Mouse (Mus musculus): Measurements from ENCODE around the gene Rnf149. TPM values are rescaled to one million over a fixed set of nuclear protein-coding genes. Genes with fewer than 3 reads are reported as not detected.

The Rnf149 gene
- polyA plus RNA-seq, 1 experiment from 2014 or later = 30.3 TPM

DNA sequence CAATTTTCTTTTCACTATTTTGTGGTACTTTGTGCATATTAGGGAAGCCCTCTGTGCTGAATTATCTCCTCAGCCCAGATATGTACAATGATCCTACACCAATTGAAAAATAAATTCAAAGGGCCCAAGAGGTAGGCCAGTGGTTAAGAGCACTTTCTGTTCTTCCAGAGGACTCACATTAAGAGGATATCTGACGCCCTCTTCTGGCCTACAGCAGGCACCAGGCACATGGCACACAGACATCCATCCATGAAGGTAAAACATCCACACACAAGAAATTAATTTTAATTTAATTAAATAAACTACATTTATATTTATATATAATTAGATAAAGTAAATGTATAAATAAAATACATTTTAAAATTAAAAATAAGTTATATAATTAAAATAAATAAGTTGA lies 72.9 kb downstream of the Rnf149 start:
- H3K9ac ChIP-seq (replicated peaks; ENCODE audit: low read depth, low read length) = no peak overlapping the region
- H3K4me1 ChIP-seq (ENCODE audit: control insufficient read depth, insufficient read depth, low read length) = no peaks in the 10 kb centered on the region
- H3K4me3 ChIP-seq (ENCODE audit: low read depth, low read length) = no peak overlapping the region
- H3K9me3 ChIP-seq (ENCODE audit: control insufficient read depth, low read length) = no peaks in the 10 kb centered on the region
- H3K4me2 ChIP-seq (ENCODE audit: low read depth, low read length) = no peak overlapping the region
- no peaks in the 10 kb centered on the region for H3K27me3 ChIP-seq (ENCODE audit: control insufficient read depth, insufficient read depth, low read length)
- no peak for ATAC-seq (ENCODE audit: low read depth)
- no peaks in the 10 kb centered on the region for H3K36me3 ChIP-seq (ENCODE audit: control insufficient read depth, insufficient read depth, low read length)
- no peak overlapping the region for H3K27ac ChIP-seq (ENCODE audit: low read depth, low read length)
- WGBS = 8% methylated on average over 1 of the region's 1 CpGs

DNA sequence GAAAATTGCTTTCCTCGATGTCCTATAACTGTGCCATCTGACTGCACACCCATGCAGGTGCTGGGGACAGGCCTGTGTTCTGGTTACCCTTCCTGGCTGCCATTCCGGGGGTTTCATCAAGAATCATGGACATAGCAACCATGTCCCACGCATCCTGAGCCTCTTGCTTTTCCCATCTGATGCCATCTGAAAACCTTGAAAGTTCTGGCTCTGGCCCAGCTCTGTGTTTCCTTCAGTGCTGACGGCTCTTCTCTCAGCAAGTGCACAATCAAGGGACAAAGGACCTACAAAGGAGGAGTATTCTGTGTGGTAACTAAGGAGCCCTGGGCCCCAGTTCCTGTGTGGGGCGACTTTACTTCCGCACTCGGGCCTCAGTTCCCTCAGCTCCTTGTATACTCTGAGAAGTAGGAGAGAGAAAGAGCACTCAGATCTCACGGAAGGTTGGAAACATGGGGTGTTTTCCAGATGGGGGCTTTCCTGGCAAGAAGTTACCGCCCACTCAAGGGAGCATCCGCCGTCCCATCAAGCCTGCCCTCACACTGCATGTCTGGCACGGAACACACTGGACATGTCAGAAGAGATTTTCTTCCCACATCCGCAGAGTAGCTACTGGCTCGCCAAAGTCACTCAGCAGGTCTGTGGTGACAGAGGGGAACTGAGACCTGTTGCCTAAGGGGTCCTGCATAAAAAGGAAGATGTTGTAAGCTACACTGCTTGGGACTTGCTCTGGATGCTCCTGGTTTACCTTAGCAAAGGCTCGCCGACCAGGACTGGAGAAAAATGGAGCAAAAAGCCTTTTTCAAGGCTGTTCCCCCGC lies 74.2 kb downstream of the Rnf149 start:
- no peak for ATAC-seq (ENCODE audit: low read depth)
- Histone ChIP-seq H3K27ac (ENCODE audit: low read depth, low read length) (no peak overlapping the region), H3K27me3 (ENCODE audit: control insufficient read depth, insufficient read depth, low read length) (no peaks in the 10 kb centered on the region), H3K4me2 (ENCODE audit: low read depth, low read length) (no peak overlapping the region), H3K9me3 (ENCODE audit: control insufficient read depth, low read length) (no peaks in the 10 kb centered on the region), H3K4me1 (ENCODE audit: control insufficient read depth, insufficient read depth, low read length) (no peaks in the 10 kb centered on the region), H3K36me3 (ENCODE audit: control insufficient read depth, insufficient read depth, low read length) (no peaks in the 10 kb centered on the region), H3K9ac (replicated peaks; ENCODE audit: low read depth, low read length) (no peak overlapping the region), H3K4me3 (ENCODE audit: low read depth, low read length) (no peak overlapping the region)
- WGBS = 82% methylated on average over 17 of the region's 17 CpGs

Other genes starting within 250 kb of the Rnf149 start
- gene Rpl31, start 209.6 kb downstream of the Rnf149 start, polyA plus RNA-seq (2014; fragmentation: Nextera tagmentation; extraction: Ambion mirVana) = 385 TPM in 2 replicates
- gene Tbc1d8, start 98.7 kb downstream of the Rnf149 start, polyA plus RNA-seq (2014; fragmentation: Nextera tagmentation; extraction: Ambion mirVana) = 10.3 and 12.6 TPM in 2 replicates
- gene Cnot11, start 42.4 kb downstream of the Rnf149 start, polyA plus RNA-seq (2014; fragmentation: Nextera tagmentation; extraction: Ambion mirVana) = 17.1 and 19.9 TPM in 2 replicates
- 8.2 and 10.6 TPM in 2 replicates for gene Creg2, start 74.1 kb upstream of the Rnf149 start, polyA plus RNA-seq (2014; fragmentation: Nextera tagmentation; extraction: Ambion mirVana)
- gene Rfx8, start 143.6 kb upstream of the Rnf149 start, polyA plus RNA-seq (2014; fragmentation: Nextera tagmentation; extraction: Ambion mirVana) = 0.13 and 0.16 TPM in 2 replicates
- not detected in 2 replicates for gene Gm3646, start 227.9 kb upstream of the Rnf149 start, polyA plus RNA-seq (2014; fragmentation: Nextera tagmentation; extraction: Ambion mirVana)

Measured in neural tube, embryonic 14.5 days (tissue).